Mouse (Mus musculus) midbrain, postnatal 0 days (tissue): ENCODE results near the gene Lyrm7. TPM values are rescaled to one million over a fixed set of nuclear protein-coding genes. Genes with fewer than 3 reads are reported as not detected.
"Not testable (repeated sequence)": the region's sequence is repeated elsewhere in the genome, so short reads cannot be mapped to it uniquely, and the experiment has no call there.

ENCODE experiments used
- ATAC-seq: fragments of 200-750 bp; cut with Nextera tagmentation; 2 replicates; pipeline ENCODE4 v1.8.0; 2017; ENCODE audit warnings: moderate number of reproducible peaks, mild to moderate bottlenecking, moderate TSS enrichment, moderate library complexity; ENCODE audit not compliant: low FRiP score
- DNase-seq: peaks from one replicate; pipeline ENCODE4 v3.0.0-alpha.2; 2015; ENCODE audit warnings: low spot score
- H3K27ac ChIP-seq: fragments of 300-500 bp; sonication (generic); 2 replicates; pipeline ENCODE4 v1.5.1; 2014; ENCODE audit warnings: low read depth, mild to moderate bottlenecking, low read length, mixed read lengths
- H3K27me3 ChIP-seq: fragments of 300-500 bp; sonication (generic); 2 replicates; pipeline ENCODE4 v1.6.1; 2014; ENCODE audit warnings: low read length, control low read depth, mixed read lengths; ENCODE audit not compliant: insufficient read depth
- H3K36me3 ChIP-seq: fragments of 300-500 bp; sonication (generic); 2 replicates; pipeline ENCODE4 v1.6.1; 2014; ENCODE audit warnings: low read length, control low read depth, mixed read lengths; ENCODE audit not compliant: insufficient read depth
- H3K4me1 ChIP-seq: fragments of 300-500 bp; sonication (generic); 2 replicates; pipeline ENCODE4 v1.6.1; 2014; ENCODE audit warnings: mild to moderate bottlenecking, control low read depth, antibody characterized with exemption, low read length, mixed read lengths; ENCODE audit not compliant: insufficient read depth
- H3K4me2 ChIP-seq: fragments of 300-500 bp; sonication (generic); 2 replicates; pipeline ENCODE4 v1.6.1; 2014; ENCODE audit warnings: low read depth, mild to moderate bottlenecking, low read length, mixed read lengths; ENCODE audit not compliant: poor library complexity, severe bottlenecking
- H3K4me3 ChIP-seq: fragments of 300-500 bp; sonication (generic); 2 replicates; pipeline ENCODE4 v1.5.1; 2014; ENCODE audit warnings: low read depth, mild to moderate bottlenecking, low read length, moderate library complexity
- H3K9ac ChIP-seq: fragments of 300-500 bp; sonication (generic); replicated peaks from 2 replicates; pipeline ENCODE4 v1.6.1; 2014; ENCODE audit warnings: mild to moderate bottlenecking, low read length, moderate library complexity, mixed read lengths; ENCODE audit not compliant: poor library complexity, severe bottlenecking
- H3K9me3 ChIP-seq: fragments of 300-500 bp; sonication (generic); 2 replicates; pipeline ENCODE4 v1.6.1; 2016; ENCODE audit warnings: low read length, control low read depth
- CTCF ChIP-seq: IDR thresholded peaks from 2 replicates; pipeline ENCODE4 v1.5.1; 2016; ENCODE audit warnings: antibody characterized with exemption, mild to moderate bottlenecking
- WGBS: fragments of 180-500 bp; shearing (Covaris S2); extraction: QIAGEN DNeasy Blood & Tissue Kit; methylation state at CpG from one replicate; pipeline ENCODE4 v1.1.7; 2014; 5-methylcytosine and 5-hydroxymethylcytosine counted together
- polyA plus RNA-seq: library from polyadenylated mRNA; unstranded; fragments of >200 nt; fragmentation: Nextera tagmentation; extraction: Ambion mirVana; gene quantifications from 2 replicates; pipeline ENCODE4 v1.2.1, GENCODE M21; 2015
- total RNA-seq: library from RNA; depleted of rRNA; stranded (reverse); fragments of >200 nt; gene quantifications from 2 replicates; pipeline ENCODE4 v1.2.3, GENCODE M21; 2014

The Lyrm7 gene
- total and polyA plus RNA-seq, 2 experiments from 2014 or later: 3.2 to 8.8 TPM

DNA sequence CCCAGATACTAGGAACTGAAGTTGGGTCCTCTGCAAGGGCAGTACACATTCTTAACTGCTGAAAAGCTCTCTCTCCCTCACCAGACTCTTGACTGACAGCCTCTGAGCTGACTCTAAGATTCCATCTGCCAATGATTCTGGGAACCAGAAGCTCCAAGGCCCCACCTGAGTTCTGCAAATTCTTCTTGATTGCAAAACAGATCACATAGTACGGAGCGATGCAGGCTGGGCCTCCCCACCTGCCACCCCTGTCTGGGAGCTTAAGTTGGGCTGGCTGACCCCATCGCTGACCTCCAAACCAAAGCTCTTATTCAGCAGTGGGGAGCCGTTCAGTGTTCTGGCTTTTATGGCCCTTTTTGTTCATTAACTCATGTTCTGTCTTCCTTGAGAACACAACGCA is 36.8 kb upstream of the Lyrm7 start:
- Histone ChIP-seq H3K4me1 (peaks cover 2% of the 10 kb centered on the region; the same call in 1 of the 2 replicates), H3K4me3 (no peak overlapping the region), H3K9me3 (no peaks in the 10 kb centered on the region), H3K9ac (no peak overlapping the region), H3K36me3 (no peaks in the 10 kb centered on the region), H3K4me2 (no peak overlapping the region), H3K27ac (no peak overlapping the region), H3K27me3 (no peaks in the 10 kb centered on the region)
- no peak for DNase-seq
- ATAC-seq: no peak
- no peak for TF ChIP-seq CTCF
- WGBS: 54% methylated on average over 5 of the region's 5 CpGs

DNA sequence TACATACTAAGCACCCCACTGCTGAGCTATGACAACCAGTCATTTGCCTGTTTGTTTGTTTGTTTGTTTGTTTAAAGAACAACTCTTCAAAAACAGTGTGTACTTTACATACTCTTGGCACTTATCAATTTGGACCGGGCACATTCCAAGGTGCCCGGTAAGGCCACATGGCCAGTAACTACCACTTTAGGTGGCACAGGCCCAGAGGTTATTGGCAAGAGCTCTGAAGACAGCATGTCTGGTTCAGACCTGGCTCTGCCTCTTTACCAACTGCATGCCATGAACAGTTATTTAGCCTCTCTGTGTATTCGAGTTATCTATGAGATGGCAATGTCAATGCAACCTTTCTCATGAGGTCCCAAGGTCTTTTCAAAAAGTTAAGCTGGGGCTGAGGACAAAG is 35.9 kb upstream of the Lyrm7 start:
- not testable (repeated sequence) for ATAC-seq, H3K4me2 ChIP-seq, H3K27ac ChIP-seq, H3K27me3 ChIP-seq, H3K4me1 ChIP-seq, H3K36me3 ChIP-seq, H3K9me3 ChIP-seq, DNase-seq, H3K4me3 ChIP-seq, H3K9ac ChIP-seq
- WGBS: 94% methylated on average over 3 of the region's 3 CpGs

DNA sequence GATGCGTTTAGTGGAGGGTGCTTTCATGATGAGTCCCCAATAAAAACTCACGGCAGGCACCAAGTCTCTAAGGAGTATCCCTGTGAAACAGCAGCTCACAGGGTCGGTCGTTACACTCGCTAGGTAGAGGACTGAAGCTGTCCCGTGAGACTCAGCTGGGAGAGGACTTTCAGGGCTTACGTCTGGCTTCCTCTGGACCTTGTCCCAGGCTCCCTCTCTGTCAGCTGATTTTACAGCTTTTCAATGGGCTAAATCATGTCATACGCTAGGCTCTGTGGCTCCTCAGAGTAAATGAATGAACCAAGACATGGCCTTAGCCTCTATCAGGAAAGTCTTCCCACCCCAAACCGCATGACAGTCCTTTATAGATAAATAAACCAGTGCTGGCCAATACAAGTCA is 33.9 kb upstream of the Lyrm7 start:
- Histone ChIP-seq H3K4me1 (no peaks in the 10 kb centered on the region), H3K9ac (no peak overlapping the region), H3K36me3 (no peaks in the 10 kb centered on the region), H3K9me3 (no peaks in the 10 kb centered on the region), H3K4me3 (no peak overlapping the region), H3K27ac (no peak overlapping the region), H3K4me2 (no peak overlapping the region), H3K27me3 (no peaks in the 10 kb centered on the region)
- no peak for TF ChIP-seq CTCF
- WGBS: 65% methylated on average over 9 of the region's 9 CpGs
- DNase-seq (no peak), ATAC-seq (no peak)

DNA sequence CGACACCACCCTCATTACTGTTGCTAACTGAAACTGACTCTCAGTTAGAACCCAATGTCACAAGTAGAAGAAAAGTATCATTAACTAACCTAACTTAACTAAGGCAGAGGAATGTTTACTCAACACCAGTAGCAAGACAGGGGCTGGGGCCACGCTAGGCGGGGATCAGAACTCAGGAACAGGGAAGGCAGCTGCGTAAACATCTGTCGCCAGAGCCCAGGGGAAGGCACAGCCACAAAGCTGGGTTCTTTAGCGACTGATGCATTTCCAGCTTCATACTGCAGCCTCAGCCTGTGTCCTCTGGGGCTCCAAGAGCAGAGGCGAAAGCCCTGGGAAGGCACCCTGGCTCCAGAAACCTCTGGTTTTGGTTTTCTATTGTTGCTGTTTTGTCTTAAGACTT is 31.4 kb upstream of the Lyrm7 start:
- Histone ChIP-seq H3K27me3 (no peaks in the 10 kb centered on the region), H3K9ac (no peak overlapping the region), H3K4me3 (no peak overlapping the region), H3K4me1 (no peaks in the 10 kb centered on the region), H3K36me3 (no peaks in the 10 kb centered on the region), H3K27ac (no peak overlapping the region), H3K9me3 (no peaks in the 10 kb centered on the region), H3K4me2 (no peak overlapping the region)
- TF ChIP-seq CTCF: no peak
- DNase-seq (no peak), ATAC-seq (no peak)
- WGBS: 64% methylated on average over 7 of the region's 7 CpGs

DNA sequence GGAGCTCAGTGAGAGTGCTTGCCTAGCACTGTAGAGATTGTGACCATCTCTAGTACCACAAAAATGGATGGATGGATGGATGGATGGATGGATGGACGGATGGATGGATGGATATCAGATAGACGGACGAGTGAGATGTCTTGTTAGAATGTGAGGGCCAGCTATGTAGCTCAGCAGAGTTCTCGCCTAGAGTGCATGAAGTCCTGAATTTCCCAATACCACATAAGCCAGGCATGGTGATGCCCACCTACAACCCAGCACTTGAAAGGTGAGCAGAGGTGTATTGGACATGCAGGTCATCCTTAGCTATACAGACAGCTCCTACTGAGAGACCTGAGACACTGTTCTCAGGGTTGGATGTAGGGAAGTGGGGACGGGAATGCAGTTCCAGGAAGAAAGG is 30.6 kb upstream of the Lyrm7 start:
- ATAC-seq: no peak

DNA sequence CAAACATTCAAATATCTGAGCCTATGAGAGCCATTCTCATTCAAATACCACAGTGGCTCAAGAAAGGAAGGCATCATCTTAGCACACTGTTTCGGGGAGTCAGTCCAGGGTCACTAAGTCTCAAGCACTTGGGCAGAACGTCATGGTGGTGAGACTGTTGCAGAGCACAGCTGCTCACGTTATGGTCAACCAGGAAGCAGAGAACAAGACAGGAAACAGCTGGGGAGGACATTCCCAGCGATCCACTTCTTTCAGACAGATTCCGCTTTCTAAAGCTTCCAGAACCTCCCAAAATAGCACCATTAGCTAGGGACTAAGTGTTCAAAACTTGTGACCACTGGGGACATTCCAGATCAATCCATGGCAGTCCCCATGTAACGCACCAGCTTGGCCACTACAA is 27.2 kb upstream of the Lyrm7 start:
- no peak overlapping the region for H3K4me2 ChIP-seq
- no peak for DNase-seq
- no peak overlapping the region for H3K4me3 ChIP-seq
- no peaks in the 10 kb centered on the region for H3K27me3 ChIP-seq
- WGBS: 81% methylated on average over 6 of the region's 6 CpGs
- H3K36me3 ChIP-seq: no peaks in the 10 kb centered on the region
- H3K9me3 ChIP-seq: no peaks in the 10 kb centered on the region
- H3K4me1 ChIP-seq: no peaks in the 10 kb centered on the region
- no peak for TF ChIP-seq CTCF
- no peak for ATAC-seq
- H3K9ac ChIP-seq: no peak overlapping the region
- H3K27ac ChIP-seq: no peak overlapping the region

More for the DNA sequence above, 30.6 kb upstream of the Lyrm7 start:
- no peak overlapping the region for H3K9ac ChIP-seq
- no peak for DNase-seq
- H3K4me1 ChIP-seq: no peaks in the 10 kb centered on the region
- H3K4me3 ChIP-seq: no peak overlapping the region
- no peak overlapping the region for H3K4me2 ChIP-seq
- no peaks in the 10 kb centered on the region for H3K36me3 ChIP-seq
- 89% methylated on average over 5 of the region's 5 CpGs for WGBS
- no peaks in the 10 kb centered on the region for H3K27me3 ChIP-seq
- H3K9me3 ChIP-seq: no peaks in the 10 kb centered on the region
- no peak for TF ChIP-seq CTCF
- H3K27ac ChIP-seq: no peak overlapping the region
